Mouse (Mus musculus): Measurements from ENCODE around the gene Slc6a16.
"Not testable (repeated sequence)": the region's sequence is repeated elsewhere in the genome, so short reads cannot be mapped to it uniquely, and the experiment has no call there.

Slc6a16 gene

GRCm38 (mm10) chr7:45221680-45222079 is 19.2 kb upstream of the Slc6a16 start:
- DNase-seq: no peak

- DNase-seq: no peak
These were observed 16.1 kb upstream of the Slc6a16 start for GRCm38 (mm10) chr7:45224826-45225225.

GRCm38 (mm10) chr7:45226421-45226820 is 14.5 kb upstream of the Slc6a16 start:
- DNase-seq: no peak

GRCm38 (mm10) chr7:45228548-45228947 is 12.3 kb upstream of the Slc6a16 start:
- DNase-seq: no peak

GRCm38 (mm10) chr7:45229046-45229445 is 11.8 kb upstream of the Slc6a16 start:
- DNase-seq: no peak

- peak; percentile 61 to 71 for DNase-seq
These were observed 11.3 kb upstream of the Slc6a16 start for GRCm38 (mm10) chr7:45229459-45230203.

GRCm38 (mm10) chr7:45231192-45231591 is 9.7 kb upstream of the Slc6a16 start:
- DNase-seq: no peak

GRCm38 (mm10) chr7:45231941-45232340 is 8.9 kb upstream of the Slc6a16 start:
- DNase-seq: no peak

GRCm38 (mm10) chr7:45232716-45233465 is 8.0 kb upstream of the Slc6a16 start:
- no peak for DNase-seq

- DNase-seq: peak; percentile 44 to 58
These were observed 7.1 kb upstream of the Slc6a16 start for GRCm38 (mm10) chr7:45233580-45234332.

- peak in 1 of 2 experiments; percentile 31 for DNase-seq
These were observed 6.5 kb upstream of the Slc6a16 start for GRCm38 (mm10) chr7:45234333-45234841.

GRCm38 (mm10) chr7:45234922-45235571 is 5.8 kb upstream of the Slc6a16 start:
- no peak for DNase-seq

GRCm38 (mm10) chr7:45235656-45236180 is 5.2 kb upstream of the Slc6a16 start:
- DNase-seq: no peak

- DNase-seq: peak in 1 of 2 experiments; percentile 31
These were observed 2.9 kb upstream of the Slc6a16 start for GRCm38 (mm10) chr7:45237747-45238699.

GRCm38 (mm10) chr7:45238723-45239496 is 2.0 kb upstream of the Slc6a16 start, which contains the start of gene Cd37:
Gene Cd37, minus strand, starts transcription at chr7:45239115.
- DNase-seq: peak; percentile 86 to 87

GRCm38 (mm10) chr7:45240109-45240508 is 776 bp upstream of the Slc6a16 start:
- DNase-seq: no peak

- no peak for DNase-seq
These were observed 484 bp downstream of the Slc6a16 start for GRCm38 (mm10) chr7:45241389-45241749.

- peak in 1 of 2 experiments; percentile 24 for DNase-seq
These were observed 6.8 kb downstream of the Slc6a16 start for GRCm38 (mm10) chr7:45247666-45248065.

- no peak for DNase-seq
These were observed 12.9 kb downstream of the Slc6a16 start for GRCm38 (mm10) chr7:45253806-45254205.

GRCm38 (mm10) chr7:45255822-45256221 is 14.9 kb downstream of the Slc6a16 start:
- not testable (repeated sequence) for DNase-seq
